Mouse (Mus musculus) kidney, adult 2 months (tissue): Measurements from ENCODE around the gene Fam107a.

Experiments
- CTCF ChIP-seq: fragments of 200-500 bp; conservative IDR thresholded peaks from 2 replicates; pipeline ENCODE4 v1.5.1; 2011; ENCODE audit warnings: low read depth, mild to moderate bottlenecking, control low read depth, low read length, moderate library complexity, mixed read lengths; ENCODE audit not compliant: insufficient read depth, insufficient read length
- POLR2A ChIP-seq: fragments of 200-500 bp; IDR thresholded peaks from one replicate; pipeline ENCODE4 v1.6.1; 2011; ENCODE audit warnings: low read depth, low read length, control low read depth

GRCm38 (mm10) chr14:8297889-8298293 lies 19.9 kb downstream of the Fam107a start:
- no peak for TF ChIP-seq POLR2A
- TF ChIP-seq CTCF = no peak
